ENCODE assay signal across 8 mouse cellular contexts in genomic region chr5:108163695-108164094, GRCm38 (mm10). TPM values are rescaled to one million over a fixed set of nuclear protein-coding genes. Genes with fewer than 3 reads are reported as not detected.
DNase-seq lines count a peak whose midpoint lies in the region; ATAC-seq lines count a peak whose summit lies in the region.

No protein-coding gene starts in this region.

- no peaks in the 10 kb centered on the region for H3K36me3 ChIP-seq in kidney, embryonic 14.5 days (ENCODE audit: control insufficient read depth, insufficient read depth, low read length)

- H3K4me3 ChIP-seq in kidney, embryonic 14.5 days (ENCODE audit: low read length): no peak overlapping the region

- H3K9me3 ChIP-seq in kidney, embryonic 14.5 days (ENCODE audit: control insufficient read depth, low read length): no peaks in the 10 kb centered on the region

- H3K9ac ChIP-seq in kidney, embryonic 14.5 days (ENCODE audit: low read depth, low read length): no peak overlapping the region

- H3K27me3 ChIP-seq in kidney, embryonic 14.5 days (ENCODE audit: control insufficient read depth, insufficient read depth, low read length): no peaks in the 10 kb centered on the region

- 40% methylated on average over 1 of the region's 1 CpGs for WGBS in kidney, embryonic 14.5 days

- peak; percentile 6 for DNase-seq in kidney, adult 11 months
- DNase-seq in A20 (ENCODE audit: low read depth, low spot score): peak; percentile 50
- peak; percentile 71 for DNase-seq in NIH3T3 (ENCODE audit: low read depth)
- DNase-seq in cerebellum, postnatal 10 days: peak; percentile 43 to 57
- peak; percentile 63 to 69 for DNase-seq in kidney, postnatal 4 days
- DNase-seq in spleen, postnatal 4 days (ENCODE audit: low spot score in 2 of 2): peak; percentile 38 to 66
- DNase-seq in gastrocnemius, postnatal 14 days: no peak

- no peak for ATAC-seq in kidney, embryonic 14.5 days (ENCODE audit: low FRiP score, low TSS enrichment)

- H3K4me1 ChIP-seq in kidney, embryonic 14.5 days (ENCODE audit: control insufficient read depth, insufficient read depth, low read length): no peaks in the 10 kb centered on the region

- intact Hi-C loops in gastrocnemius, postnatal 14 days (cut with DNase I; ENCODE audit: low total_unique reads): no loop called here

- no peak overlapping the region for H3K27ac ChIP-seq in kidney, embryonic 14.5 days (ENCODE audit: low read depth, low read length)

- H3K4me2 ChIP-seq in kidney, embryonic 14.5 days (replicated peaks; ENCODE audit: low read depth, low read length): no peak overlapping the region

RNA-seq across cellular contexts. Expression of gene Ccdc18, which starts 31.0 kb away (rescaled TPM):
- polyA plus RNA-seq in kidney, embryonic 14.5 days (2014; fragmentation: Nextera tagmentation; extraction: Ambion mirVana): 10.7 and 12.5 TPM in 2 replicates
- total RNA-seq in gastrocnemius, postnatal 14 days (2021): under 1 TPM; 0.42 to 0.43 TPM

RNA-seq across cellular contexts. Expression of gene Tmed5, which starts 31.3 kb away (rescaled TPM):
- 40.1 and 43.2 TPM in 2 replicates for polyA plus RNA-seq in kidney, embryonic 14.5 days (2014; fragmentation: Nextera tagmentation; extraction: Ambion mirVana)
- total RNA-seq in gastrocnemius, postnatal 14 days (2021): 10 to 100 TPM; 19.7 to 20.7 TPM
